ENCODE assay signal across 9 mouse cellular contexts in genomic region chr5:100079931-100080275, GRCm38 (mm10). TPM values are rescaled to one million over a fixed set of nuclear protein-coding genes. Genes with fewer than 3 reads are reported as not detected.
A peak's percentile ranks its signal among the peaks of the same experiment; 100 is the strongest.
DNase-seq lines count a peak whose midpoint lies in the region; ATAC-seq and TF ChIP-seq lines count a peak whose summit lies in the region.
"Had no signal": no experiment of that assay in that cellular context is flagged by ENCODE, and none has a peak within 500 bp of the region (broad histone marks: within the 10 kb centered on the region; RNA-seq: fewer than 3 reads in every experiment).

No protein-coding gene starts in this region.

- H3K9ac ChIP-seq in kidney, embryonic 14.5 days (ENCODE audit: low read depth, low read length): 0 out of 2 replicates have a peak overlapping the region, but pooled peaks have one; percentile 40
- H3K9ac ChIP-seq in embryonic facial prominence, embryonic 12.5 days: no peak overlapping the region
- H3K9ac ChIP-seq in hindbrain, postnatal 0 days (replicated peaks; ENCODE audit: low read length): no peak overlapping the region
- no peak overlapping the region for H3K9ac ChIP-seq in neural tube, embryonic 12.5 days

- TF ChIP-seq CTCF in hindbrain, postnatal 0 days (IDR thresholded peaks at IDR 0.05; ENCODE audit: low read depth): 0 out of 2 replicates have a peak, but pooled peaks have one; percentile 7

- ATAC-seq in kidney, embryonic 14.5 days (ENCODE audit: low FRiP score, low TSS enrichment): 0 out of 2 replicates have a peak, but pooled peaks have one; percentile 36
- no peak for ATAC-seq in embryonic facial prominence, embryonic 12.5 days (ENCODE audit: insufficient number of reproducible peaks, insufficient read depth, low FRiP score, low TSS enrichment)
- ATAC-seq in hindbrain, postnatal 0 days: peak; percentile 59
- ATAC-seq in neural tube, embryonic 12.5 days (ENCODE audit: low FRiP score, low read depth): peak; percentile 10; the same call in 1 of the 2 replicates

- peak overlapping the region; percentile 55; the same call in 1 of the 2 replicates for H3K4me2 ChIP-seq in kidney, embryonic 14.5 days (replicated peaks; ENCODE audit: low read depth, low read length)
- H3K4me2 ChIP-seq in embryonic facial prominence, embryonic 12.5 days (replicated peaks): peak overlapping the region; percentile 53
- H3K4me2 ChIP-seq in hindbrain, postnatal 0 days (ENCODE audit: low read depth, low read length): no peak overlapping the region
- peak overlapping the region; percentile 52 for H3K4me2 ChIP-seq in neural tube, embryonic 12.5 days (replicated peaks)

- H3K27ac ChIP-seq in kidney, embryonic 14.5 days (ENCODE audit: low read depth, low read length): no peak overlapping the region
- H3K27ac ChIP-seq in embryonic facial prominence, embryonic 12.5 days: no peak overlapping the region
- no peak overlapping the region for H3K27ac ChIP-seq in hindbrain, postnatal 0 days
- no peak overlapping the region for H3K27ac ChIP-seq in neural tube, embryonic 12.5 days

- H3K27me3 ChIP-seq in kidney, embryonic 14.5 days (ENCODE audit: control insufficient read depth, insufficient read depth, low read length): no peaks in the 10 kb centered on the region
- H3K27me3 ChIP-seq in embryonic facial prominence, embryonic 12.5 days: no peaks in the 10 kb centered on the region
- H3K27me3 ChIP-seq in hindbrain, postnatal 0 days (ENCODE audit: insufficient read depth, low read length): no peaks in the 10 kb centered on the region
- H3K27me3 ChIP-seq in neural tube, embryonic 12.5 days (replicated peaks): no peaks in the 10 kb centered on the region

- no peak for DNase-seq in kidney, postnatal 14 days
- peak; percentile 45 for DNase-seq in hindbrain, postnatal 0 days (ENCODE audit: low spot score)
- DNase-seq in ovary, adult 18-20 months (ENCODE audit: low spot score): no peak
- DNase-seq in cerebellum, postnatal 25 days: no peak
- DNase-seq in right cerebral cortex, postnatal 36 days (ENCODE audit: low spot score in 2 of 2): no peak
- DNase-seq: right cerebral cortex, postnatal 14 days had no signal

- no peaks in the 10 kb centered on the region; the same call in 1 of the 2 replicates for H3K36me3 ChIP-seq in kidney, embryonic 14.5 days (ENCODE audit: control insufficient read depth, insufficient read depth, low read length)
- H3K36me3 ChIP-seq in embryonic facial prominence, embryonic 12.5 days: no peaks in the 10 kb centered on the region
- no peaks in the 10 kb centered on the region for H3K36me3 ChIP-seq in hindbrain, postnatal 0 days (ENCODE audit: insufficient read depth, low read length)
- H3K36me3 ChIP-seq in neural tube, embryonic 12.5 days: no peaks in the 10 kb centered on the region

- no peaks in the 10 kb centered on the region for H3K9me3 ChIP-seq in kidney, embryonic 14.5 days (ENCODE audit: control insufficient read depth, low read length)
- H3K9me3 ChIP-seq in embryonic facial prominence, embryonic 12.5 days: no peaks in the 10 kb centered on the region
- no peaks in the 10 kb centered on the region for H3K9me3 ChIP-seq in hindbrain, postnatal 0 days (ENCODE audit: low read length)
- no peaks in the 10 kb centered on the region for H3K9me3 ChIP-seq in neural tube, embryonic 12.5 days

- peaks cover 13% of the 10 kb centered on the region; the same call in 1 of the 2 replicates for H3K4me1 ChIP-seq in kidney, embryonic 14.5 days (ENCODE audit: control insufficient read depth, insufficient read depth, low read length)
- H3K4me1 ChIP-seq in embryonic facial prominence, embryonic 12.5 days: peaks cover 16% of the 10 kb centered on the region; the same call in 1 of the 2 replicates
- 0 out of 2 replicates have a peak, but pooled peaks cover 2% of the 10 kb centered on the region for H3K4me1 ChIP-seq in hindbrain, postnatal 0 days (ENCODE audit: insufficient read depth, low read length)
- peaks cover 5% of the 10 kb centered on the region; the same call in 1 of the 2 replicates for H3K4me1 ChIP-seq in neural tube, embryonic 12.5 days

- 61% methylated on average over 8 of the region's 8 CpGs for WGBS in kidney, embryonic 14.5 days
- 87% methylated on average over 8 of the region's 8 CpGs for WGBS in embryonic facial prominence, embryonic 12.5 days
- 59% methylated on average over 8 of the region's 8 CpGs for WGBS in hindbrain, postnatal 0 days
- WGBS in neural tube, embryonic 12.5 days: 77% methylated on average over 8 of the region's 8 CpGs

- H3K4me3 ChIP-seq in kidney, embryonic 14.5 days (ENCODE audit: low read length): no peak overlapping the region
- H3K4me3 ChIP-seq in embryonic facial prominence, embryonic 12.5 days: no peak overlapping the region; the same call in 1 of the 2 replicates
- no peak overlapping the region for H3K4me3 ChIP-seq in hindbrain, postnatal 0 days (ENCODE audit: low read length)
- no peak overlapping the region for H3K4me3 ChIP-seq in neural tube, embryonic 12.5 days

RNA-seq across cellular contexts. Expression of gene Enoph1, which starts 40.1 kb away (rescaled TPM):
- 42.6 and 51.8 TPM in 2 replicates for polyA plus RNA-seq in kidney, embryonic 14.5 days (2014; fragmentation: Nextera tagmentation; extraction: Ambion mirVana)
- 47.2 and 47.9 TPM in 2 replicates for polyA plus RNA-seq in embryonic facial prominence, embryonic 12.5 days (2016; fragmentation: Nextera tagmentation; extraction: Ambion mirVana)
- 41.6 and 55.6 TPM in 2 replicates for total RNA-seq in hindbrain, postnatal 0 days (2014; rRNA removed)
- polyA plus RNA-seq in hindbrain, postnatal 0 days (2015; fragmentation: Nextera tagmentation; extraction: Ambion mirVana): 48.6 and 49.0 TPM in 2 replicates
- 40.1 and 40.4 TPM in 2 replicates for polyA plus RNA-seq in neural tube, embryonic 12.5 days (2016; fragmentation: Nextera tagmentation; extraction: Ambion mirVana)

RNA-seq across cellular contexts. Expression of gene Hnrnpdl, which starts 40.4 kb away (rescaled TPM):
- 205 and 217 TPM in 2 replicates for polyA plus RNA-seq in kidney, embryonic 14.5 days (2014; fragmentation: Nextera tagmentation; extraction: Ambion mirVana)
- 248 and 261 TPM in 2 replicates for polyA plus RNA-seq in embryonic facial prominence, embryonic 12.5 days (2016; fragmentation: Nextera tagmentation; extraction: Ambion mirVana)
- 107 and 121 TPM in 2 replicates for total RNA-seq in hindbrain, postnatal 0 days (2014; rRNA removed)
- 184 and 193 TPM in 2 replicates for polyA plus RNA-seq in hindbrain, postnatal 0 days (2015; fragmentation: Nextera tagmentation; extraction: Ambion mirVana)
- 245 and 268 TPM in 2 replicates for polyA plus RNA-seq in neural tube, embryonic 12.5 days (2016; fragmentation: Nextera tagmentation; extraction: Ambion mirVana)
